Mouse (Mus musculus): ENCODE data around the gene Ssbp3.

DNA sequence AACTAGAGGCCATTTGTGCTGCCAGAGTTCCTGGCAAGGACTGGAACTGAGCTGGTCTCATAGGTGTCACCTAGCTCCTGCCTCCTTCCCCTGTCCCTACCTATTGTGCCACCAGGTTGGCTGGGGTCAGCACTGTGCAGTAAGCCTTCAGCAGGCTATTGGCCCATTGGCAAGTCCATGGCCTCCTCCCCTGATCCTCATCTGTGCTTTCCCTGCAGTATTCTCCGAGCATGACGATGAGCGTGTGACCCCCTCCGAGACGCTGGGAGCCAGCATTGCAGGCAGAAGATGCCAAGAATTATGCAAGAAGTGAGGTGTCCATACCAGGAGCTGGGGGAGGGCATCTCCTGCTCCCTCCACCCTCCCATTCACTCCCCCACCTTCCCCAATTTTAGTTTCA is 137.3 kb downstream of the Ssbp3 start:
- no peak for TF ChIP-seq CTCF (IDR thresholded peaks at IDR 0.05; ENCODE audit: low read depth)
- TF ChIP-seq EP300 (IDR thresholded peaks at IDR 0.05; ENCODE audit: low read depth) = no peak
